Mouse (Mus musculus): ENCODE measurements around the gene Lurap1l. TPM values are rescaled to one million over a fixed set of nuclear protein-coding genes. Genes with fewer than 3 reads are reported as not detected.

Gene Lurap1l
- 15.5 TPM for polyA plus RNA-seq (2014; fragmentation: Illumina TruSeq; extraction: RNeasy Lipid Tissue Mini Kit (QIAGEN cat#74804); ENCODE audit: low read depth, low replicate concordance)

GRCm38 (mm10) chr4:80910481-80910870 is at the start of gene Lurap1l:
Gene Lurap1l, plus strand, starts transcription at chr4:80910646.

Other genes starting within 250 kb of the Lurap1l start
- gene Tyrp1, start 76.5 kb upstream of the Lurap1l start, polyA plus RNA-seq (2014; fragmentation: Illumina TruSeq; extraction: RNeasy Lipid Tissue Mini Kit (QIAGEN cat#74804); ENCODE audit: low read depth, low replicate concordance) = not detected

All from kidney, adult 10 weeks (tissue).